Mouse (Mus musculus) adrenal gland, postnatal 4 days (tissue): ENCODE results near the gene Rbfox1. TPM values are rescaled to one million over a fixed set of nuclear protein-coding genes. Genes with fewer than 3 reads are reported as not detected.

Source experiments
- DNase-seq, 2 experiments: peaks; one replicate each; pipeline ENCODE4 v3.0.0; 2021 to 2022; ENCODE audit warnings: low spot score in 2 of 2, mixed read lengths in 2 of 2
- total RNA-seq, 2 experiments: library from RNA; stranded (reverse); gene quantifications; 2 replicates each; pipeline ENCODE4 v1.2.3; 2021

Rbfox1 gene
- total RNA-seq, 2 experiments from 2014 or later, result 9.7 to 10.4 TPM

DNA sequence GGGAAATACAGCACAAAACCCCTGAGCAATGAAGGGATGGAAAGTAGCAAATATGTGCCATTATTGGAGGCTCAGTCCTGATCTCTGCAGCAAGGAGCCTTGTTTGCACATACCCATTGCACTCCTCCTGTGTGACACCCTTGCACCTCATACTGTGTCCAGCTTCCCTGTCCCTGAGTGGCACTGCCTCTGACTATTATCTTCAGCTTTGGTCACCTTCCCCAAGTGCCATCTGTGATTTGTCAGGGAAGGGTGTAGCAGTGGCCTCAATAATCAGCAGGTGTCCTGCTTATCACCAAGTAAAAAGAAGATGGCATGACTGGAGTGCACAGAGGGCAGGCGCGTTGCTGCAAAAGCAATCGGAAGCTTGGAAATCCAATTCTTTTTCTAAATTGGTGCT, 1119.4 kb downstream of the Rbfox1 start:
- DNase-seq, result no peak

DNA sequence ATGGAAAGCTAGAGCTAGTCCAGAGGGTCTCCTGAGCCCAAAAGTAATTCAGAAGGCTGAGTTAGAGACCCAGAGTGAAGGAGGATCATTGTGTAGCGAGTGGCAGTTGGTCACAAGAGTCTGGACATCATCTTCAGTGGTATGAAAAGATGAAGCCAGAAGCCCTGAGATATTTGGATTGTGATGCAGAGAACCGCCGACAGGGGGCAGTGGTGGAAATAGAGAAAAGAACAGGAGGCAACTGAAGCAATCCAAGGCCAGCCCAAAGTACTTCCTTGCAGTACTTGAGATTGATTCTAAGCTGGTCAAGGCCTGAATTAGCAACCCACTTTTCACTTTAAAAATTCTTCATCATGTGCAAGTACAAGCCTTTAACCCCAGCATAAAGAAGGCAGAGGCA, 1120.3 kb downstream of the Rbfox1 start:
- DNase-seq, result no peak

DNA sequence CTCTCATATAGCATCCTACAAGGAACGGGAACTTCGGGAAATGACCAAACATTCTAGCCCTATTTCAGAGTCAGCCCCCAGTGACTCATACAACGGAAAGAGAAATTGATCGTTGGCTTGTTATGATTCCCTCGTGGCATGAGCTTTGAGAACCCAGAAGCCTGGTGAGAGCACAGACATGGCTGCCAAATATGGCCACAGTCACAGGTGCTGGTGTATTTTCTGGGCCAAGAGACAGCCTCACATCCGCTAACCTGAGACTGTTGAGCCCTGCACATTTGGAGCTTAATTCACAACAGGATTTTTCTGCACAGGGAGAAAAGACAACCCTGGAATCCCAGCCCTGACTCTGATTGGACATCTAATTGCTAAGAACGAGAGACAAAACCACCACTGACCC, 1132.2 kb downstream of the Rbfox1 start:
- DNase-seq, result no peak

DNA sequence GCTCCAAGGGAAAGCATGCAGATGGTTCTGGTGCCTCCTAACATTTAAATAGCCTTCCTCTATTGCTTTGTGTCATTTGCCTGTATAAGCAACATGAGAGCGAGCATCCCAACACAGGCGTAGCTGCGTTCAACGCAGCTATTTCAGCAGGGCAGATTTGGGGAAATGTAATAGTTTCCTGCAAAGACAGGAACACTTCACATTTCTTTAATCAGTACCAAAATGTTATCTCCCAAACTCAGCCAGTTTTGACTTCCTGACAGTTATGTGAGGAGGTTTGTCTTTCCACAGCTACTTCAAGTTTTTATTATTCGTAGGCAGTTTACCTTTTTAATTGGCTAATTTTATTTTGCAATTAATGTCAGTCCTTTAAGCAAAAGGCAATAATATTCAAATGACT, 1149.1 kb downstream of the Rbfox1 start:
- no peak for DNase-seq

DNA sequence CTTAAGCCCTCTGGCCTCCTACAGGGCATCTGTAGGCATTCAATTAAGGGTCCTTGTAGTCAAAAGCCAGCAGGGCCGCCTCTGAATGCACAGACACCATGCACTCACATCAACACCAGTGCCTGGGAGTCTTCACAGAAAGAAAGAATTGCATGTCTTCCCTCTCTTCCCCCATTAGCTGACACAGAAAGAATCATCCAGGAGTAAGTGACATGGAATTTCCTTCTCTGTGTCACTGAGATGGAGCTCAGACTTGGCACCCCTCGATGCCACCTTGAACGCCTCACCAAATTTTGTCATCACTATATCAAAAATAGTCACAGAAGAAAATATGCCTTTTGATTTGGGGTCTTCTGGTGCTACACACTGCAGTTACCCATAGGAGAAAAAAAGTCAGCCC, 1151.4 kb downstream of the Rbfox1 start:
- DNase-seq, result no peak

DNA sequence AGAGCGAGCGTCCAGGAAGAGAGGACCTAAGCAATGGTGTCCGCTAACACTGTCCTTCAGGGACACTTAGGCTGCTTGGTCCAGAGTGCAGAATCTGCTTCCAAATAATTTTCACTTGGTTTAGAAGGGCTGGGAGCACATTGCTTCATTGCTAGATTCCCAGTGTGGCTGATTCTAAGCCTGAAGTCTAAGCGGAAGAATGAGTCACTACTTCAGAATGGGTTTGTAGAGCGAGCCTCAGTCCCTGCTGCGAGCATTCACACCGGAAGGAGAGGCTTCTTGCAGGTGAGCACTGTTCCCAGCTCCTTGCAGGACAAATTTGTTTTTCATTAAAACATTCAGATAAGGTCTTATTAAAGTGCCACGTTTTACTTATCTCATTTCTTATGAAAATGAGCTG, 1151.8 kb downstream of the Rbfox1 start:
- DNase-seq, result no peak

DNA sequence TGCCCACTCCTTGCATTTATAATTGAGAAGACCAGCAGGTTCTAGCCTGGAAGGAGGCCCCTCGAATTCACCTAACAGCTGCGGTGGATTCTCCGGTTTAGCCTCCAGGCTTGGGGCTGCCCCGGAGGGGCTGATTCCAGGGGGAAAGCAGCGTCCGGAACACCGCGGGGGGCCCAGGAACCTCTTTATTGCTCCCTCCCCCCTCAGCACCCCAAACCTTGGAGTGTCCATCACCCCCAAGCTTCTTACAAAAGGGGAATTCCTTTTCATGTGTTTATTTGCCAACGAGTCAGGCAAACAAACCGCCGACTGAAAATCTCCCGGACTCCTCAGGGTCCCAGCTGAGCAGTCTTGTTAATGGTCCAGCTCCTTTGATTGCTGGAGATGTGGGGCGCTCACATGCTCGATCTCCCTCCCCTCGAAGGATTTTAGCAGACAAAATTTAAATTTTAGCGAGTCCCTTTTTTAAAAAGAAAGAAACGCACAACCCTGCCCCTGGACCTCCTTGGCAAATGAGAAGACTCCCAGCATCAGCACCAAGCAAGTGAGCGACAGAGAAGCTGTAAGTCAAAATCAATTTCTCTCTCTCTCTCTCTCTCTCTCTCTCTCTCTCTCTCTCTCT, 1153.6 kb downstream of the Rbfox1 start:
- no peak for DNase-seq

DNA sequence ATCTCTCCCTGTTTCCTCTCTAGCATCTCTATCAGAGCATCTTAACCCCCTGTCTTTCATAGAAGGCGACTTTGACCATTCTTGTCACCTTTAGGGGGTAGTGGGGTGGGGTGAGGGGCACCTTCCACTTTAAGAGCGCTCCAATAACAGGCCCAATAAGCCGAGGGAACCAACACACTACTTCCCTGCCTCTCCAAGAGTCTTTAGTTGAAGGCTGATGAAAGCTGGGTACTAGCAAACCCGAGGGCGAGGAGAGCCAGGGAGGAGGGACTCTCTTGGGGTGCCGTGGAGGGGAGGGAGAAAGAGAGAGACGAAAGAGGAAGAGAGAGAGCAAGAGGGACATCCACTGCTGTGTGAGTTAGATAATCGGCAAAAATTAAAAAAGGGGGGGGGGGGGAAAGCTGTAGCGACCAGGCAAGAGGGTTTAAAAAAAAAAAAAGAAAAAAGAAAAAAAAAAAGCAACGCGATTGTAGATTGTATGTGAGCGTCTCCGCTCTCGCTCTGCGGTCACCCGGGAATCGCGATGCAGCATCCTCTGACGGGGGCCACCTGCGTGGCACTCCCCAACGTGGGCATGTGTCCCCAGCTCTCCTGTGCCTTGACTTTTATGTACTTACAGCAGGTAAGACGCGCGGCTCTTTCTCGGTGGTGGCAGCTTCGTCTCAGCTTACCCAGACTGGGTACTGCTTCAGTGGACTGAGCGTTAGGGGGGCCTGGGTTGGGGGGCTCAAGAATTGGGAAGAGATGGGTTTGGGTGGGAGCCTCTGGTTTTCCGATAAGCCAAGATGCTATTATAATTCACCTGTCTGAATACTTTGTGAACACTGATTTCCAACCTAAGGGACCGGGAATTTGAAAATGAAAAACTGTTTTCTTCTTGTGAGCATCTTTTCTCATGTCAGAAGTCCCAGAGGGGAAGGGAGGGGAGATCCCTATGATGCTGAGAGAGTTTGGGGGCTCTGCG, 1154.5 kb downstream of the Rbfox1 start:
- DNase-seq, result no peak

DNA sequence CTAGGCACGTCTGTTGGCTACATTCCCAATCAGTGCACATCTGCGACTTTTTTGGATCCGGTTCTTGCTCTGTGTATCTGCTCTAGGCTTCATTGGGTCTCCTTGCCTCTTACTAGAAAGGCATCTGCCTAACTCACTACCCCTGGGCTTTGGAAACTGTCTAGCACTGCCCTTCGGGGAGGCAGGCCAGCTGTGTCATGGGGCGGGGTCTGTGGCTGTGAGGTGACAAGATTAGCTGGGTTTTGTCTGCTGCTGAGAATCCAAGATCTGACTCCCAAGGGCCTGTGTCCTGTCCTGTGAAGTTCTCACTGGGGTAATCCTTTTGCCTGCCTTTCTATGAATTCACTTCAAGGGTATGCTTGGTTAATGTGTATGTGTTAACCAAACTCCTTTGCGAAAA, 1155.5 kb downstream of the Rbfox1 start:
- DNase-seq, result no peak

DNA sequence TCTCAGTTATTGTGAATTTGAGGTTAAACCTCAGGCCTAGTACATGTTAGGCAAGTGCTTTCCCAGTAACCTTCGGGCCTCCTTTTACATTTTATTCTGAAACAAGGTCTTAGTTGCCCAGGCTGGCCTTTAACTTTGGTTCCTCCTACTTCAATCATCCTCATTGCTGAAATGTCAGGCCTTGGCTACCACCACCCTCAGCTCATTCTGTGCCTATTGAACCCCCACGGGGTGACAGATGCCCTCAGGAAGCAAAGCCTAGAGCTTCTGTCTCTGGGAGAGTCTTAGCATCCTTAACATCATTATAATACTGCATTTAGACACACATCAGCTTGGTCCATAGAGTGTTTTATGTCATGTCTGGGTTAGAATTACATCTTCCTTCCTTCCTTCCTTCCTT, 1162.3 kb downstream of the Rbfox1 start:
- DNase-seq, result no peak

DNA sequence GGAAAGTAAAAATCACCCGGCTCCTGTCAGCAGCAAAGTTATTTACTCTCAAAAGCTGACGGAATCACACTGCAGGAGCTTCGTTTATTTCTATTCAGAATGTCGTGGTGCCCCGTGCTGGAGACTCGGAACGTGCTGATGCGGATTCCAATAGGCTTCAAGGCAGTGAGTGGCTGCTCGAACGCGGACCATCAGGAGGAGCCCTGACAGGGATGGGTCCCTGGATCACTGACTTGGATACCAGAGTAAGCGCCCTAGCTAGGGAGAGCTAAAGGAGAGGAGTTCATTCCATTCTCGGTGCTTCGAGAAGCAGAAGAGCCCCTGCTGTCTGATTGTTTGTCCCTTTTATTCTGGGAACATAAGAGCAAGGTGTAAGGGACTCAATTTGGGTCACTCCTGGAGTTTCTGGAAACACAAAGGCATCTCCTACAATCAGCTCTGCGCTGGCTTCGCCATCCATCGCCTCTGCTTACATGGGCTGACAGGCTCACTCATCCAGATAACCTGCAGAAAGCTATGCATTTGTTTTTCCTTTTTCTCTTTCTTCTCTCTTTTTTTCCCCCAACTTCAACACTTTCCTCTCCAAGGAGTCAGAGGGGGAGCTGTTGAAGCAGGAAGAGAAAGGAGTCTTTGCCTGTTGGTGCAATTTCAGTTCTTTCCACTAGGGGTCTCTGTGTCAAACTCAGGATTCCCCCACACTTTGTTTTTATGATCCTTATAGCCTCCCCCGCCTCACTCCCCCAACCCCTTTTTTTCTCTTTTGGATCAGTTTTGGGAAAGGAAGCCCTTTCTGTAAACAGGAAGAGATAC, 1164.2 kb downstream of the Rbfox1 start:
- DNase-seq, result no peak

DNA sequence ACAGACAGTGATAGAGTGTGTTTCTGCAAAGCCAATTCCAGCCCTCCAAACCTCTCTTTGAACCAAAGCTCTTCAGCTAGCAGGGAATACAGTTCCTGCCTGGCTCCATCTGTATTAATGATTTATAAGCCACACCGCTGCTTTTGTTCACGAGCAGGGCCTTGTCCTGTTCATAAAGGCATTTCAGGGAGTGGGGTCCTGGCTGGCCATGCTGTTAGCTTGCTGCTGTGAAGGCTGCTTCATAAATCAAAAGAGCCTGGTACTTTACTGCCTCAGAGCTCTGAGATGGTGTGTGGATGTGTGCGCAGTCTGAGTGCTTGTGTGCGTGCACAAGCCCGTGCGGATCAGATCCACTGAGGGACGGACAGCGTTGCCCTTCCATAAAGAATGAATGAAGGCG, 1165.8 kb downstream of the Rbfox1 start:
- no peak for DNase-seq

DNA sequence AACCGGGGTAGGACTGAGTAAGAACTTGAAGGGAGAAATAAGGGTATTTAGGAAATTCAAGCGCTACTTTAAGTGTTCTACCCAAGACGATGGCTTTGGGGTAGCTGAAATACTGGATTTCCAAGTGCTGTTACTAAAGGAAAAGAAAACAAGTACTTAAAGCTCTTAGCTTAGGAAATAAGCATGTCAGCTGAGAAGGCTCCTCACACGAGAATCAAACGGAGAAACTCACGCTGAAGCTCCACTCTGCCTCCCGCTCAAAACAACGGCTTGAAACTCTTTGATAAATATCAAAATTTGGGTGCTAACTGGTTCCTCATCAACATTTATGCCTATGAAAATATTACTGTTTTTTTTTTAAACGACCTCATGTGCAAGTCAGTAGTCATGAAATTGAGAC, 1166.8 kb downstream of the Rbfox1 start:
- no peak for DNase-seq

DNA sequence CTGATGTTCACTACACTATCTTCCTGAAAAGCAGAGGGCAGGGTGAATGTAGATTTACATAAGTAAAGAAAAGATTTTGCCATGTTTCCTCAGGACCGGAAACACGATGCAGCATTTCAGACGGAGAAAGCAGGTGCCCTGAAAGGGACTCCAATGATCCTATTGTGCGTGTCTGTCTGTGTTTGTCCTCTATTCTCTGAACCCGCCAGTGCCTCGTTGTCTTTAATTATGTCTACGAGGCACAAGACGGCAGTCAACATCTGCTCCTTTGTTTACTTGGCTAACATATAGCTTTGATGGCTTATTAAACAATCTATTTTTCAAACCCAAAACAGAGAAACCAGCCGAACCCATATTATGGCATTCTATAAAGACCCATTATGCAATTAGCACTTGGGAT, 1167.3 kb downstream of the Rbfox1 start:
- DNase-seq, result no peak

DNA sequence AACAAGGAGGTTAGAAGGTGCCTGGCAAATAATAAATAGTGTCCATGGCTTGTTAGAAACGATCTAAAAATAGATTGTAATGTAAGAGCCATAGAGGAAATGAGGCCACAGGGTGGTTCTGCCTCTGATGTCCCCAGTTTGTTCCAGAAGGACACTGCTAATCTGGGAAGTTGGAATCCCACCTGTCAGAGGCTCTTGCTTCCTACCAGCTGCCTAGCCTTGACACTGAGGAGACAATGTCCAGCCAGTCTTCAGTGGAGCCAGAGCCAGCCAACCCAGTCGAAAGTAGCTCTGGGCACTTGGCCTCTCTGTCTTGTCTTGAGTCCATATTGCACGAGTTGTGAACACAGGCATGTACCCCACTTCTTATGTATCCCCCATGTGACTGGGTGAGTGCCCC, 1172.6 kb downstream of the Rbfox1 start:
- no peak for DNase-seq

DNA sequence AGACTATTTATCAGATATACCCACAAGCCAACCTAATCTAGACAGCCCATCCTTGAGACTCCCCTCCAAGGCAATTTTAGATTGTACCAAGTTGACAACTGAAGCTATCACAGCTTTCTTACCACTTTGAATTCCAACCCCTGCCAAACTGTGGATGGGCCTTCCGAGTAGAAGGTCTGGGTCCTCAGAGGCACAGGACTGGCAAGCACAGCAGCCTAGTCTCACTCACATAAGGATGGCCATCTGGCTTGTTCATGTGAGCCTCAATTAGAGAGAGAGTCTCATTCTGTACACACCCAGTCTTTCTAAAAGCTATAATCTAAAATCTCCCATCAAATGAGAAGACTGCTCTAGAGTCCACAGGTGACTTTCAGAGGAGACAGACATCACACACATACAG, 1173.4 kb downstream of the Rbfox1 start:
- DNase-seq, result no peak

DNA sequence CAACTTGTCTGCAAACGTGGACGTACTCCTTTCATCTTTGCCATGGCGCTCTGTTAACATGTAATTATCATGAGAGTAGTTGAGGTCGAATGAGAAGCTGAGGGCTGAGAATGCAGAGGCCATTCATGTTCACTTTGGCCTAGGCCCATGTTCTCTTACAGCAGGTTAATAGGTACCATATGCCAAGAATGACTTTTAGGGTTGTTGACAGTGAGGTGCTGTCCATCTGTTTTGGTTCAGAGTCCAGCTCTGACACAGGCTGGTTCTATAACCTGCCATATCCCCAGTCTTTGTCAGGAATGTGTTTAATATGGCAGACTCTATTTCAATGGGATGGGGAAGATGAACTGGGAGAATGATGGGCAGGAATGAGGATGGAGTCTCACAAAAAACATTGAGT, 1174.4 kb downstream of the Rbfox1 start:
- DNase-seq, result no peak

DNA sequence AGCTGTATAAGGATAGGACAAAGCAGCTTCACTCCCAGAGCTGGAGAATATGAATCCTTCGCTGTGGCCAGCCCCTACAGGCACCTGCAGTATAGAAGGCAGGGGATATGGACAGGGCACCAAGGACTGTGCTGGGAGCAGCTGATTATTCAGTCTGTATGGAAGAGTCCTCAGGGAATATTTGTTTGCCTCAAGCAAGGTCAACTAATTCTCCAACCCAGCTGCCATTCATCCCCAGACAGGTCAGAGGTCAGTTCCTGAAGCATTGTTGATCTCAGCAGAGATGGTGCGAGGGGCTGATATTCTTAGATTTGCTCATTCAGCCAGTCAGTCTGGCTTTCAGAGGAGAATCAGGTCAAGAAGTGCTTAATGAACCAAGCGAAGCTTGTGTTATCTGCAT, 1175.7 kb downstream of the Rbfox1 start:
- DNase-seq, result no peak

DNA sequence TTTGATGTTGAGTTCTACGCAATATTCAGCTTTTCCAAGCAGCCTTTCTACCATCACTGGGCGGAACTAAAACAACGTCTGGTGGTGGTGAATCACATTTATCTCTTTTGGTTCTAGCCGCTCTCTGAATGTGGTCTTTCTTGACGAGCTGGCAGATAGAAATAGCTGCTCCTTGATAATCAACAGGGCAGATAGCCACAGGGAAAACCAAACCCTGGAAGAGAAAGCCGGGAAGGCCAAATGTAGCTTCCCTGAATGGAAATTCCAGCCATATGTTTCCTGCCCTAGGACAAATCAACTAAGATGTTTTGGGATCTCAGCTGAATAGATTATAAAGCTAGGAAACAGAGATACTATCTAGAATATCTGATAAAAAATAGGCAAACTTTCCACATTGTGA, 1177.4 kb downstream of the Rbfox1 start:
- DNase-seq, result no peak

DNA sequence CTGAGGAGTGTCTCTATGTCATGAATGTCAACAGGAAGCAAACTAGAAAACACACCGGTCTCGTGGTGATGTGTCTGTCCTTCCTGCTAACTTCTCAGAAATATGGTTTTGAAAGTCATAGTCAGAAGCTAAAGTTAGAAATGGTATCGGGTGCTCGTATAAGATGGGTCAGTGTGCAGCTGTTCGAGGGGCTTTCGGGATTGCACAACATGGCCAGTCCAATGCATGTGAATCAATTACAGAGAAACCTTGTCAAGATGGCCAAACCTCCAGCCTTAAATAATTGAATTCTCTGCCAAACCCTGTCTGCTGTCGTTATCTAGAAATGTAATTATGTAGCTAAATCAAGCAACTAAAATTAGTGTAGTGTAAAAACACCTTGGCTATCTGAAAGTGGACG, 1182.0 kb downstream of the Rbfox1 start:
- DNase-seq, result no peak

DNA sequence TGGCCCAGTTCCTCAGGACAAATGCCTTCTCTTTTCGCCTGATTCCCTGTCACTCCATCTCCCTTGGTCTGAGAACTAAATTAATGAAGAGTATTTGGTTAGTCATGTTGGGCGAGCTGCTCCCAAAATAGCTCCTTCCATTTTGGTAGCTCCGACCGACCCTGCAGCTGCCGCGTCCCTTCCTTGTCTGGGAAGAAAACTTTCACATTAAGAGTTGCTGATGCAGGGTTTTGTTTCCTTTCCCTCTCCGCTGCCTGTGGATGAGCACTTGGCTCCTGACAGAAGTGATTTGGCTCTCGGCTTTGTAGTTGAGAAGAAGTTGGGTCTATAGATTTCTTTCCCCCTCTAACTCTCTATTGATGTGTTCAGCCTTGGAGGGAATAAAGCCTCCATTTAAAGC, 1184.4 kb downstream of the Rbfox1 start:
- DNase-seq, result no peak

DNA sequence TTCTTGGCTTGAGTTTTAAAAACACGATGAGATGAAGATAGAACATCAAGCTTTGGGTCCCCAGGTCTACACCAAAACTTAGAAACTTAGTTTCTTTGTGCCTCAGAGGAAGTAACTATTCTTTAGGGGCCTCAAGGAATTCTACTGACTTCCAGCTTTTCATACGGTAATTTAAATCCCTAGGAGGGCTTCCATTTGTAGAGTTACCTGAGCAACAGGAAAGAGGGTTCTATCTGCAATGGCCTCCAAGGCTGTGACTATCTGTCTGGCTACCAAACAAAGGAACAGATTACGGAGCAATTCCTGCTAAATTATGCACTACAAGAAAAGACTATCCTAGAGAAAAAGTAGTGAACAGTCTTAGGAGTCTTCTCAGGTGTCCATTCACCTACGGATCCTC, 1189.6 kb downstream of the Rbfox1 start:
- no peak for DNase-seq
